Comparison of ENCODE assay signal across 20 mouse cellular contexts in the genomic region with DNA sequence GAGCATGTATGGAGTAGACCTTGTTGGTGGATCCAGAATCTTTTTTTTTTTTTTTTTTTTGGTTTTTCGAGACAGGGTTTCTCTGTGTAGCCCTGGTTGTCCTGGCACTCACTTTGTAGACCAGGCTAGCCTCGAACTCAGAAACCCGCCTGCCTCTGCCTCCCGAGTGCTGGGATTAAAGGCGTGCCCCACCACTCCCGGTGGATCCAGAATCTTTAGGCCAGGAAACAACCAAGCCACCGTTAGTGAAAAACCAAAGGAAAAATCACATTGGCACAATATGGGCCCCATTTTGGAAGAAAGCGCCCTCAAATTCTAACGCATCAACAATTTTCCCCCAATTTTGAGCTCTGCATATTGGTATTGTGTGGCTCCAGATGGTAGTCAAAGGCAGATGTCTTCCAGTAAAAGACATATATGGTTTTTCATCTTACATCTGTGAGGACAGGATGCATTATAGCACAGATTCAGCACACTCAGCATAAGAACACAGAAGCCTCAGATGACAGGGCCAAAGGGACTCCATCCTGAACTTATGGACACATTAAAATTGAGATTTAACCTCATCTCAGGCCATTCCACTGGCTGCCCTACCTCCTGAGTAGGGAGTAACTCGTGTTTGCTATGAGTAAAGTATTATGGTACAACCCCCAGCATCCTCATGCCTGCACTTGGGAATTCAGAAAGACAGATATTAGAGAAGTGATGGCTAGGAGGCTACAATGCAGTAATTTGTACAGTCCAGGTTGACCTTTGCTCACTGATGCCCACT. TPM values are rescaled to one million over a fixed set of nuclear protein-coding genes. Genes with fewer than 3 reads are reported as not detected.
DNase-seq lines count a peak whose midpoint lies in the region; TF ChIP-seq lines count a peak whose summit lies in the region.
"Not testable (repeated sequence)": the region's sequence is repeated elsewhere in the genome, so short reads cannot be mapped to it uniquely, and the experiment has no call there.
"Had no signal": no experiment of that assay in that cellular context is flagged by ENCODE, and none has a peak within 500 bp of the region (broad histone marks: within the 10 kb centered on the region; RNA-seq: fewer than 3 reads in every experiment).

No protein-coding gene starts in this region.

- H3K4me3 ChIP-seq in thymus, adult 2 months (ENCODE audit: control insufficient read depth, insufficient read depth, low read length), result not testable (repeated sequence)

- H3K36me3 ChIP-seq in thymus, adult 2 months (ENCODE audit: control insufficient read depth, insufficient read depth, low read length), result not testable (repeated sequence)

- 74% methylated on average over 8 of the region's 10 CpGs for whole genome bisulfite sequencing in thymus, adult 2 months

- not testable (repeated sequence) for TF ChIP-seq CTCF in thymus, adult 2 months (IDR thresholded peaks at IDR 0.05; ENCODE audit: borderline replicate concordance, control insufficient read depth, extremely low read depth, insufficient read depth, low read length, poor library complexity)

- DNase-seq in cerebellum, adult 11 months, result peak; percentile 0
- peak; percentile 1 for DNase-seq in gastrocnemius, adult 18-20 months (ENCODE audit: low spot score)
- DNase-seq in heart, postnatal 4 days, result peak; percentile 7
- DNase-seq in left cerebral cortex, postnatal 25 days (ENCODE audit: low spot score in 2 of 2), result peak; percentile 3 to 11
- DNase-seq in right cerebral cortex, postnatal 4 days, result peak; percentile 2
- DNase-seq in thymus, adult 2 months, result peak; percentile 2
- peak; percentile 3 for DNase-seq in urinary bladder, postnatal 14 days (ENCODE audit: low spot score)

- intact Hi-C loops in left cerebral cortex, postnatal 25 days (cut with DNase I), result not testable (repeated sequence)

- not testable (repeated sequence) for H3K4me1 ChIP-seq in thymus, adult 2 months (replicated peaks; ENCODE audit: control insufficient read depth, insufficient read depth, low read length)

- TF ChIP-seq POLR2A in thymus, adult 2 months (IDR thresholded peaks at IDR 0.05; ENCODE audit: control insufficient read depth, extremely low read depth, insufficient read depth, low read length, poor library complexity), result not testable (repeated sequence)

- H3K27me3 ChIP-seq in thymus, adult 2 months (ENCODE audit: control insufficient read depth, insufficient read depth, low read length), result not testable (repeated sequence)

- not testable (repeated sequence) for H3K27ac ChIP-seq in thymus, adult 2 months (ENCODE audit: control insufficient read depth, insufficient read depth, low read length)

RNA-seq across cellular contexts. Expression of gene Gm3573, which starts 26.4 kb away (rescaled TPM):
- total RNA-seq in gastrocnemius, adult 18-20 months (2021), result not detected
- total RNA-seq in heart, postnatal 4 days (2021), result not detected
- total RNA-seq in left cerebral cortex, postnatal 25 days (2021), result 1 to 10 TPM; 1.9 to 2.5 TPM
- not detected in 2 replicates for polyA plus RNA-seq in thymus, adult 2 months (2012; rRNA removed)
- total RNA-seq: adrenal gland, postnatal 14 days; common myeloid progenitor, adult 5-6 weeks; gastrocnemius, adult 8-10 months had no signal
- polyA plus RNA-seq: brain, embryonic 14.5 days; embryonic facial prominence, embryonic 10.5 days; forebrain, embryonic 11.5 days; heart, embryonic 16.5 days; hindbrain, embryonic 11.5 days; limb, embryonic 11.5 days; liver, embryonic 11.5 days; midbrain, embryonic 16.5 days; neural tube, embryonic 15.5 days had no signal

RNA-seq across cellular contexts. Expression of gene Gm17026, which starts 42.9 kb away (rescaled TPM):
- total RNA-seq in gastrocnemius, adult 18-20 months (2021), result not detected
- not detected for total RNA-seq in heart, postnatal 4 days (2021)
- not detected for total RNA-seq in left cerebral cortex, postnatal 25 days (2021)
- polyA plus RNA-seq in thymus, adult 2 months (2012; rRNA removed), result not detected in 2 replicates
- total RNA-seq: adrenal gland, postnatal 14 days; common myeloid progenitor, adult 5-6 weeks; gastrocnemius, adult 8-10 months; left cerebral cortex, adult 2 months had no signal
- polyA plus RNA-seq: brain, embryonic 14.5 days; embryonic facial prominence, embryonic 10.5 days; forebrain, embryonic 11.5 days; heart, embryonic 16.5 days; hindbrain, embryonic 11.5 days; limb, embryonic 11.5 days; liver, embryonic 11.5 days; midbrain, embryonic 16.5 days; neural tube, embryonic 15.5 days had no signal

RNA-seq across cellular contexts. Expression of gene Gm17027, which starts 54.5 kb away (rescaled TPM):
- total RNA-seq in gastrocnemius, adult 18-20 months (2021), result not detected
- not detected for total RNA-seq in heart, postnatal 4 days (2021)
- total RNA-seq in left cerebral cortex, postnatal 25 days (2021), result not detected
- not detected in 2 replicates for polyA plus RNA-seq in thymus, adult 2 months (2012; rRNA removed)
- total RNA-seq: adrenal gland, postnatal 14 days; common myeloid progenitor, adult 5-6 weeks; gastrocnemius, adult 8-10 months; left cerebral cortex, adult 2 months had no signal
- polyA plus RNA-seq: brain, embryonic 14.5 days; embryonic facial prominence, embryonic 10.5 days; forebrain, embryonic 11.5 days; heart, embryonic 16.5 days; hindbrain, embryonic 11.5 days; limb, embryonic 11.5 days; liver, embryonic 11.5 days; midbrain, embryonic 16.5 days; neural tube, embryonic 15.5 days had no signal
